Mouse (Mus musculus) intestine, postnatal 0 days (tissue): ENCODE data around the gene Smpx. TPM values are rescaled to one million over a fixed set of nuclear protein-coding genes. Genes with fewer than 3 reads are reported as not detected.
A peak's percentile ranks its signal among the peaks of the same experiment; 100 is the strongest.

Experiments
- ATAC-seq: fragments of 200-750 bp; cut with Nextera tagmentation; 2 replicates; pipeline ENCODE4 v1.8.0; 2017; ENCODE audit warnings: mild to moderate bottlenecking, moderate TSS enrichment, moderate library complexity
- H3K27ac ChIP-seq: fragments of 300-500 bp; sonication (generic); 2 replicates; pipeline ENCODE4 v1.5.1; 2014; ENCODE audit warnings: mild to moderate bottlenecking, low read depth, low read length, moderate library complexity
- H3K27me3 ChIP-seq: fragments of 300-500 bp; sonication (generic); replicated peaks from 2 replicates; pipeline ENCODE4 v1.6.1; 2014; ENCODE audit warnings: low read length, mixed read lengths; ENCODE audit not compliant: control insufficient read depth, insufficient read depth
- H3K36me3 ChIP-seq: fragments of 300-500 bp; sonication (generic); 2 replicates; pipeline ENCODE4 v1.6.1; 2014; ENCODE audit warnings: mild to moderate bottlenecking, moderate library complexity; ENCODE audit not compliant: control insufficient read depth, insufficient read depth
- H3K4me1 ChIP-seq: fragments of 300-500 bp; sonication (generic); replicated peaks from 2 replicates; pipeline ENCODE4 v1.6.1; 2014; ENCODE audit warnings: antibody characterized with exemption, low read length, mixed read lengths; ENCODE audit not compliant: control insufficient read depth, insufficient read depth
- H3K4me2 ChIP-seq: fragments of 300-500 bp; sonication (generic); replicated peaks from 2 replicates; pipeline ENCODE4 v1.6.1; 2014; ENCODE audit warnings: low read depth, mild to moderate bottlenecking, moderate library complexity
- H3K4me3 ChIP-seq: fragments of 300-500 bp; sonication (generic); 2 replicates; pipeline ENCODE4 v1.5.1; 2014; ENCODE audit warnings: low read depth, low read length
- H3K9ac ChIP-seq: fragments of 300-500 bp; sonication (generic); 2 replicates; pipeline ENCODE4 v1.6.1; 2014; ENCODE audit warnings: mild to moderate bottlenecking, low read depth, low read length
- H3K9me3 ChIP-seq: fragments of 300-500 bp; sonication (generic); 2 replicates; pipeline ENCODE4 v1.6.1; 2016; ENCODE audit warnings: mixed run types; ENCODE audit not compliant: control insufficient read depth
- CTCF ChIP-seq: sonication (generic); IDR thresholded peaks from 2 replicates; pipeline ENCODE4 v1.5.1; 2016; ENCODE audit warnings: low read depth, mild to moderate bottlenecking, control low read depth, antibody characterized with exemption, moderate library complexity
- WGBS: fragments of 180-500 bp; shearing (Covaris S2); extraction: QIAGEN DNeasy Blood & Tissue Kit; methylation state at CpG from one replicate; pipeline ENCODE4 v1.1.7; 2014; 5-methylcytosine and 5-hydroxymethylcytosine counted together
- polyA plus RNA-seq: library from polyadenylated mRNA; unstranded; fragments of >200 nt; fragmentation: Nextera tagmentation; extraction: Ambion mirVana; gene quantifications from 2 replicates; pipeline ENCODE4 v1.2.1, GENCODE M21; 2015

Gene Smpx
- 4.1 and 5.1 TPM in 2 replicates for polyA plus RNA-seq

DNA sequence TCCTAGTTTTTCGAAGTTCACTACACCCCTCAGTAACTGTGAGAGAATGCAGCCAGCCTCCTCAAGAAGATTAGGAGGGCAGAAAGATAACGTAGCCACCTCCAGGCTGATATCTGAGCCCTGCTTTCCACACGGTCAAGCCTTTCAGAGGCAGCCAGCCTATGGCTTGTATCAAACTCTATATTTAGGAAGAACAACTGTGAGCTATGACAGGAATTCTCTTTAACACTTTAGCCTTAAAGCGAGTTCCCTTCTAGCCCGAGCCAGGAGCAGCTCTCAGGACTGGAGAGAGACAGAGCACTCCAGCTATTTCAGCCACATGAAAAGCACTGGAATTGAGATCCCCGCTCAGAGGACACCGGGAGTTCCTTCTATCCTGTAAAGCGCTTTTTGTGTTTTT, at the start of gene Smpx:
Smpx (plus strand) TSS at position 49 of the 400 bp plus-strand sequence.
- H3K27ac ChIP-seq: no peak within 1 kb of the TSS
- H3K9ac ChIP-seq: no peak within 1 kb of the TSS
- ATAC-seq: no peak
- 51% methylated on average over 8 of the region's 8 CpGs for WGBS
- no peak within 1 kb of the TSS for H3K4me2 ChIP-seq
- no peak for TF ChIP-seq CTCF
- H3K4me1 ChIP-seq: no peaks in the 10 kb centered on the region
- H3K4me3 ChIP-seq: no peak within 1 kb of the TSS
- no peaks in the 10 kb centered on the region for H3K36me3 ChIP-seq
- no peaks in the 10 kb centered on the region for H3K9me3 ChIP-seq
- H3K27me3 ChIP-seq: no peaks in the 10 kb centered on the region

DNA sequence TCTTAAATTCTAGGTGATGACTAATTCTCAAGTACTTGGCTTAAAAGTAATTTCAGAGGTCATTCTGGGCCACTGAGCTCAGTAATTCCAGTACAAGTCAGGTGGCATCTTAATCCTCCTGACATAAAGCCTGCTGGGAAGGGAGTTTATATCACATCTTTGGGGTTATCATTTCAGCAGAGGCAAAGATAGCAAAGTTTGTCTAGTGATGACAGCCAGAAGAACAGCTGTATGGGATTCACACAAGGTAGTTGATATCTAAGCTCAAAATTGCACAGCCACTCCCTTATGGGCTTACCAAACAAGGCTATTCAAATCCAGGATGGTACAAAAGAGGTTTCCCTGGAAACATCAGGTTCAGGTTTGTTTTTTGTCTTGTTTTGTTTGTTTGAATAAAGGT, 43.7 kb upstream of the Smpx start:
- H3K4me1 ChIP-seq: no peaks in the 10 kb centered on the region
- H3K27me3 ChIP-seq: no peaks in the 10 kb centered on the region
- no peak overlapping the region for H3K9ac ChIP-seq
- H3K4me3 ChIP-seq: no peak overlapping the region
- H3K9me3 ChIP-seq: no peaks in the 10 kb centered on the region
- H3K36me3 ChIP-seq: no peaks in the 10 kb centered on the region
- no peak for ATAC-seq
- no peak for TF ChIP-seq CTCF
- H3K4me2 ChIP-seq: no peak overlapping the region
- H3K27ac ChIP-seq: no peak overlapping the region

DNA sequence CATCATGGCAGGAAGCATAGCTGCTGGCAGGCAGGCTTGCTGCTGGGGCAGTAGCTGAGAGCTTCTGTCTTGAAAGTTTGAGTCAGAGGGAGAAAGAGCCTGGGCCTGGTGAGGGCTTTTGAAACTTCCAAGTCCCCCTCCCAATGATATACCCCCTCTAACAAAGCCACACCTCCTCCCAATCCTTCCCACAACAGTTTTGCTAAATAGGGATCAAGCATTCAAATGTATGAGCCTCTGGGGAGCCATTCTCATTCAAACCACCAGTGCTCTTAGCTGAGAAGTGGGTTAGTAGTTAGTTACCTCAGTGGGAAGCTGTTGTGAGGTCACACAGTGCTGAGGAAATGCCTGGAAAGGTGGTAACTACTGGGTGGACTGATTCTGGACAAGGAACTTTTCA, 41.4 kb upstream of the Smpx start:
- H3K9ac ChIP-seq: no peak overlapping the region
- no peak overlapping the region for H3K27ac ChIP-seq
- TF ChIP-seq CTCF: no peak
- no peaks in the 10 kb centered on the region for H3K9me3 ChIP-seq
- no peaks in the 10 kb centered on the region for H3K27me3 ChIP-seq
- H3K4me1 ChIP-seq: no peaks in the 10 kb centered on the region
- ATAC-seq: no peak
- no peak overlapping the region for H3K4me2 ChIP-seq
- H3K36me3 ChIP-seq: no peaks in the 10 kb centered on the region
- H3K4me3 ChIP-seq: no peak overlapping the region

DNA sequence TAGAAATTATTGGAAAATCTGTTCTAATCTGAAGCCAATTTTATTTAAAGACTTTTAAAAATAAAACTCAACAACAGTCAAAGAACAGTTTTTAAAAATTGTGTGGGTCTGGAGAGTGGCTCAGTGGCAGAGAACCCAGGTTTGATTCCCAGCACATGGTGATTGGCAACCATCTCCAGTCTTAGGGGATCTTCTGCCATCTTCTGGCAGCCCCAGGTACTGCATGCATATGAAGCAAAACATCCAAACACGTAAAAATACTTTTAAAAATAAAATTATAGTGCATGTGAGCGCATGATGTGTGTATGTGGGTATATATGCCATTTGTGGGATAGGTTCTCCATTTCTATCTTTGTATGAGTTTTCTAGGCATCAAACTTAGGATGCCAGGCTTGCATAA, 26.9 kb upstream of the Smpx start:
- ATAC-seq: no peak
- peak; percentile 33 for TF ChIP-seq CTCF
- no peaks in the 10 kb centered on the region for H3K9me3 ChIP-seq
- no peak overlapping the region for H3K27ac ChIP-seq
- no peak overlapping the region for H3K4me2 ChIP-seq
- H3K36me3 ChIP-seq: no peaks in the 10 kb centered on the region
- no peak overlapping the region for H3K9ac ChIP-seq
- H3K27me3 ChIP-seq: no peaks in the 10 kb centered on the region
- WGBS: 59% methylated on average over 2 of the region's 2 CpGs
- H3K4me3 ChIP-seq: no peak overlapping the region
- H3K4me1 ChIP-seq: no peaks in the 10 kb centered on the region

DNA sequence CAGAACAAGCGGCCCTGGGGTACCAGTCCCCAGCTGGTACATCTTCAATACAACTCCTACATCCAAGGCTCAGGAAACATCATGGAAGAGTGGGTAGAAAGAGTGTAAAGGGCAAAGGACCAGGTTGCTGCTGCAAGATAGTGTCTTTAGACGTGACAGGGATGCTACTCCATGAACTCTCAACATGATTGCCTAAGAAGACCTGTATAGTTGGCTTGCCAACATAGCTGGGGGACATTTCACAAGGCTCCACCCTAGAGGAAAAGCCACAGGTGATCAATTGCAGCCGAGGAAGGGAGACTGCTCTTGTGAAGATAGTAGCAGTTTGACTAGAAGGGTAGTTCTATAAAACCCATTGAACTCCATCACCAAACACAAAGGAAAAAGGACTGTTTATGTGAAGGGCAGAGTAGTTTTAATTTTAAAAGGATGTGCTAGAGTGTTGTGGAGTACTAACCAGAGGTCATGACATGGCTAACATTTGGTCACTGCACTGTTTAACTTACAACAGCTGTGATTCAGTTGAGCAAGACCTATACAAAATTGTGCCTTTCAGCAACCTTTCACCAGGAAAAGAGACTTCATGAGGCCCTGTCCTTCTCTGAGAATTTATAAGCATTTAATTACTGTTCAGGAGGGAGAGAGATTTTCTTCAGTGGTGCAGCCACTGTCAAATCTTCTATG, 23.9 kb upstream of the Smpx start:
- Histone ChIP-seq H3K4me1 (no peaks in the 10 kb centered on the region), H3K9ac (no peak overlapping the region), H3K9me3 (no peaks in the 10 kb centered on the region), H3K4me3 (no peak overlapping the region), H3K27me3 (no peaks in the 10 kb centered on the region), H3K36me3 (no peaks in the 10 kb centered on the region), H3K4me2 (no peak overlapping the region), H3K27ac (no peak overlapping the region)
- TF ChIP-seq CTCF: no peak
- no peak for ATAC-seq
- WGBS: 69% methylated on average over 3 of the region's 3 CpGs

DNA sequence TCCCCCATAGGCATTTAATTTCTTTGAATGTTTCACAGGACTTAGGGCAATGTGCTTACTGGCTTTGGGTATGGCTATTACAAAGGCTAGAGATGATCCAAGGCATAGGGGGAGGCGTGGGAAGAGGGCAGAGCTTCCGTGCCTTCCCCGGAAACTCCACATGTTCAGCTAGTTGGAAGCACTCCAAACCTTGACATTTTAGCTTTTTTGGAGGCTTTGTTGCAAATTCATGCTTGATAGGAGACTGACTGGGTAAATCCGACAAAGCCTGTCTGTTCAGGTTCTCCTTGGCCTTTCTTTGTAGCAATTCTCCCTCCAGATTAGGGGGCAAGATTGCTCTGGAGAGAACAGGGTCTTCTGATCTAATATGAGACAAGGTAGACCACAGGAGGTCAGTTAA, 7.5 kb upstream of the Smpx start:
- Histone ChIP-seq H3K4me2 (no peak overlapping the region), H3K4me1 (no peaks in the 10 kb centered on the region), H3K36me3 (no peaks in the 10 kb centered on the region), H3K9me3 (no peaks in the 10 kb centered on the region), H3K4me3 (no peak overlapping the region), H3K9ac (no peak overlapping the region), H3K27ac (no peak overlapping the region), H3K27me3 (no peaks in the 10 kb centered on the region)
- ATAC-seq: no peak
- TF ChIP-seq CTCF: no peak
- whole genome bisulfite sequencing: 77% methylated on average over 4 of the region's 4 CpGs
